Mouse (Mus musculus) C3H10T1/2 (cell line): ENCODE data around the gene Esr2. TPM values are rescaled to one million over a fixed set of nuclear protein-coding genes. Genes with fewer than 3 reads are reported as not detected.

Experiments used
- polyA plus RNA-seq, 2 experiments: library from polyadenylated mRNA; unstranded; fragments of >200 nt; fragmentation: generic; extraction: Trizol; gene quantifications; one replicate each; pipeline ENCODE4 v1.2.1; 2012; ENCODE audit warnings: missing spikeins in 2 of 2

The Esr2 gene
- under 1 TPM in 1 of 2 experiments, not detected in 1; 0.05 TPM for polyA plus RNA-seq

DNA sequence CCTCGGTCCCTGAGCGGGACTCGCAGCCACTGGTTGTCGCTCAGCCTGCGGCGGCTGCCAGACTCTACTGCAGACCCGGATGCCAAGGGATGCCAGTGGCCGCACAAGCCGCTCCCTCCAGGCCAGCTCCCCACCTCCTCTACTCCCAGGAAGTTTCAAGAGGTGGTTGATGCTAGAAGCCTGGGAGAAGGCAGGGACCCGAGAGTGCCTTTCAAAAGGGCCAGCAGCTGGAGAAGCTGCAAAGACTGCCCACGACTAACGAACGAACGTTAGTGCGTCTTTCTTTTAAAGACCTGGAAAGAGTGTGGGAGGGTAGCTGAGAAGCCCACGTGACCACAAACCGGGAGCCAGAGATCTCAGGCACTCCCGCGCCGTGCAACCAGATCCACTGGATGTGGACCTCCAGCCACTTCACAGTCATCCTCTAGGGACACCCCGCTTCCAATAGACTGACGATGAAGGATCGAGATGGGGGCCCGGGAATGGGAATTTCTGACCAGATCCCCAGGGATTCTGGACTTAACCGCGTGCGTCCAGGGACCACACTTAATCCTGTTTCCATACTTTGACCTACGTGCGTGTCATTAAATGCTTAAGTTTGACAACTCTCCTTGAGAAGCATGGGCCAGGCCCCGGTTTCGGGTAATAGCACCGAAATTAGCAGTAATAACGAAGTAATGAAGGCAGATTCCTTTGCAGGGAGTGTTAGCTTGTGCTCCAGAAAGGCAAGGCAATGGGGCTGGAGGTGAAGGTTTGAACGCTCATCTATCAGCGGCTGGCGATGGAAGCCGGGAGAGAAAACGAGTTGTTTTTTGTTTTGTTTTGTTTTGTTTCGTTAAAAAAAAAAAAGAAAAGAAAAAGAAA, at the start of gene Esr2:
Gene Esr2 (minus strand): TSS at position 260 of the 864 bp plus-strand sequence.

Other genes starting within 250 kb of the Esr2 start
- gene Tex21, start 69.5 kb upstream of the Esr2 start, polyA plus RNA-seq, result not detected
- 10 to 100 TPM; 22.8 to 44.4 TPM for gene Mthfd1, start 78.0 kb upstream of the Esr2 start, polyA plus RNA-seq
- under 1 TPM; under 0.01 to 0.09 TPM for gene Akap5, start 147.6 kb upstream of the Esr2 start, polyA plus RNA-seq
- 1 to 10 TPM; 1.4 to 7.3 TPM for gene Zbtb25, start 192.3 kb upstream of the Esr2 start, polyA plus RNA-seq
- gene Zbtb1, start 193.0 kb upstream of the Esr2 start, polyA plus RNA-seq, result 1 to 10 TPM in 1 of 2 experiments, under 1 TPM in 1; 0.14 to 1.1 TPM
- gene Hspa2, start 226.9 kb upstream of the Esr2 start, polyA plus RNA-seq, result 10 to 100 TPM in 1 of 2 experiments, 1 to 10 TPM in 1; 1.2 to 14.6 TPM
- not detected for gene Ppp1r36, start 240.3 kb upstream of the Esr2 start, polyA plus RNA-seq